Mouse (Mus musculus): ENCODE measurements at regions not wholly inside any gene's neighbourhood (a gene's known extent, or its start where the extent isn't known, plus 50 kb on each side); places are given as distances from the start of the nearest gene placed in this dataset.

DNA sequence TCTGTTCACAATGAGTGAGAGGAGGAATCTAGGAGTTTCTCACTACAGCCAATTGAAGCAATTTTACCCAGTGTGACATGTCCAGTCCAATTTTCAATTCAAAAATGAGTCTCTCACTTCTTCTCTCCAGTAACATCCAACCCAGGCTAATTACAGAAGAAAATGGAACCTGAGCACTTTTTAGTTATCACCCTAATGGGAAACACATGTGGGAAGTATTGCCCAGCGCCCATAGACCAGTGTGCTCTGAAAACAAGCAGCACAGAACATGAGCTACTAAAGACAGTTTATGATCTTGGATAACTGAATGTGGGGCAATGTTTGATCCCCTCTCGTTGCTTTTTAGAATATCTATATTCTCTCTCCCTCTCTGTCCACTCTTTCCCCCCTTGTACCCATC lies 70.5 kb upstream of the Efemp1 start:
- no peak overlapping the region for H3K9ac ChIP-seq (ENCODE audit: low read depth, low read length)
- H3K4me1 ChIP-seq (ENCODE audit: control insufficient read depth, insufficient read depth, low read length), result no peaks in the 10 kb centered on the region
- H3K27me3 ChIP-seq (ENCODE audit: control insufficient read depth, insufficient read depth, low read depth, low read length), result no peaks in the 10 kb centered on the region
- no peak for ATAC-seq
- no peak overlapping the region for H3K27ac ChIP-seq (ENCODE audit: low read length)
- no peaks in the 10 kb centered on the region for H3K9me3 ChIP-seq (replicated peaks; ENCODE audit: control insufficient read depth, low read length, poor library complexity, severe bottlenecking)
- no peak overlapping the region for H3K4me2 ChIP-seq (ENCODE audit: low read length)
- 73% methylated on average over 2 of the region's 2 CpGs for WGBS
- no peak overlapping the region for H3K4me3 ChIP-seq (ENCODE audit: low read depth, low read length)
- H3K36me3 ChIP-seq (ENCODE audit: control insufficient read depth, insufficient read depth, low read length), result no peaks in the 10 kb centered on the region

GRCm38 (mm10) chr11:28770831-28771230 lies 82.2 kb upstream of the Efemp1 start:
- Histone ChIP-seq H3K9me3 (replicated peaks; ENCODE audit: control insufficient read depth, low read length, poor library complexity, severe bottlenecking) (no peaks in the 10 kb centered on the region), H3K4me1 (ENCODE audit: control insufficient read depth, insufficient read depth, low read length) (no peaks in the 10 kb centered on the region), H3K4me2 (ENCODE audit: low read length) (no peak overlapping the region), H3K36me3 (ENCODE audit: control insufficient read depth, insufficient read depth, low read length) (no peaks in the 10 kb centered on the region), H3K4me3 (ENCODE audit: low read depth, low read length) (no peak overlapping the region), H3K27me3 (ENCODE audit: control insufficient read depth, insufficient read depth, low read depth, low read length) (no peaks in the 10 kb centered on the region), H3K9ac (ENCODE audit: low read depth, low read length) (no peak overlapping the region), H3K27ac (ENCODE audit: low read length) (no peak overlapping the region)
- ATAC-seq, result no peak
- WGBS, result 73% methylated on average over 1 of the region's 1 CpGs

DNA sequence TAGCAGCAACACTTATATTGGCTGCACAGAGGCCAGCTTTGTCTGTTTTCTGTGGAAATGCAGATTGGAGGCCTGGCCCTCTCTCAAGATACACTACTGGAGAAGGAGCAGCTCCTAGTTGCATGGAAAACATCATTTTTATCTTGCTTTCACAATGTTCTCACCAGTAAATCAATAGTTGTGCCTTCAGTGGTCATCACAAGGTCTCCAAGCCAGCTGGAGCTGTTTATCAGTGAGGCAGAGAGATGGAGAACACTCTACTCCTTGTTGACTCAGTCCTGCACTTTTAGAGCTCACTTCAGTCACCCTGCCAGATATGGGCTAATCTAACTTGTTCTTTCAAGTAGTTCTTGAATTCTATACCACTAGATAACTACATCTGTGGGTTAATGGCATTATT lies 92.3 kb upstream of the Efemp1 start:
- Histone ChIP-seq H3K36me3 (ENCODE audit: control insufficient read depth, insufficient read depth, low read length) (no peaks in the 10 kb centered on the region), H3K4me3 (ENCODE audit: low read depth, low read length) (no peak overlapping the region), H3K4me2 (ENCODE audit: low read length) (no peak overlapping the region), H3K27me3 (ENCODE audit: control insufficient read depth, insufficient read depth, low read depth, low read length) (no peaks in the 10 kb centered on the region), H3K27ac (ENCODE audit: low read length) (no peak overlapping the region), H3K9me3 (replicated peaks; ENCODE audit: control insufficient read depth, low read length, poor library complexity, severe bottlenecking) (no peaks in the 10 kb centered on the region), H3K4me1 (ENCODE audit: control insufficient read depth, insufficient read depth, low read length) (no peaks in the 10 kb centered on the region), H3K9ac (ENCODE audit: low read depth, low read length) (no peak overlapping the region)
- no peak for ATAC-seq

DNA sequence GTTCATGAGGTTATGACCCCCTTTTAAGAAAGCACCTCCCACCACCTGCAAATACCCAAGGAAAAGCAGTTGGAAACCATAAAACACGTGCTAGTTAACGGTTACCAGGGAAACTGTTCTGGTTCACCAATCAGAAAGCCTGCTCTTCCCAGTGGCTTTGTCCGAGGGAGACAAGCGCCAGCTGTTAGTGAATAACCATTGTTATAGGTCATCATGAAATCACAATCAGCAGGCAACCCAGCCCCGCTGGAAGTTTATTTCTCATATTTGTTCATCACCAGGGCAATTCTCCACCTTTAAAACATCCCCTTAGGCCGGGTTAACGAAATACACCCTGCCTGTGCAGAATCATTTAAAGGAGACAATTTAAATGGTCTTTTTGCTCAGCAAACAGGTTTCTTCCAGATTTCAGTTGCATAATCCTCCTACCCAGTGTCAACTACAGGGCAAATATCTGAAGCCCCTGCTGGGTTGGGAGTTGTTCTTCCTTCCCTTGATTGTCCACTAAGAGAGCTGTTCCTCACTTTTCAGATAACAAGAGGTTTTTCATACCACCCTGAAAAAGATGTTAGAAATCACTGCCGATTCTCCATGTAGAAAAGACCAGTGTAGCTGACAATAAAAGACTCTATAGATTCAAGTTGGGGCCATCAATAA lies 117.9 kb upstream of the Efemp1 start:
- peak; percentile 97 for ATAC-seq
- Histone ChIP-seq H3K4me1 (ENCODE audit: control insufficient read depth, insufficient read depth, low read length) (peaks cover 13% of the 10 kb centered on the region), H3K27ac (ENCODE audit: low read length) (peak overlapping the region; percentile 85), H3K27me3 (ENCODE audit: control insufficient read depth, insufficient read depth, low read depth, low read length) (no peaks in the 10 kb centered on the region), H3K9ac (ENCODE audit: low read depth, low read length) (0 out of 2 replicates have a peak overlapping the region, but pooled peaks have one; percentile 11), H3K9me3 (replicated peaks; ENCODE audit: control insufficient read depth, low read length, poor library complexity, severe bottlenecking) (no peaks in the 10 kb centered on the region), H3K36me3 (ENCODE audit: control insufficient read depth, insufficient read depth, low read length) (no peaks in the 10 kb centered on the region), H3K4me3 (ENCODE audit: low read depth, low read length) (peak overlapping the region; percentile 25), H3K4me2 (ENCODE audit: low read length) (peak overlapping the region; percentile 55)
- 2% methylated on average over 8 of the region's 8 CpGs for WGBS

- Histone ChIP-seq H3K4me3 (ENCODE audit: low read depth, low read length) (no peak overlapping the region), H3K9me3 (replicated peaks; ENCODE audit: control insufficient read depth, low read length, poor library complexity, severe bottlenecking) (no peaks in the 10 kb centered on the region), H3K4me1 (ENCODE audit: control insufficient read depth, insufficient read depth, low read length) (peaks cover 13% of the 10 kb centered on the region), H3K9ac (ENCODE audit: low read depth, low read length) (no peak overlapping the region), H3K36me3 (ENCODE audit: control insufficient read depth, insufficient read depth, low read length) (no peaks in the 10 kb centered on the region), H3K27ac (ENCODE audit: low read length) (peak overlapping the region; percentile 85), H3K4me2 (ENCODE audit: low read length) (peak overlapping the region; percentile 55), H3K27me3 (ENCODE audit: control insufficient read depth, insufficient read depth, low read depth, low read length) (no peaks in the 10 kb centered on the region)
- WGBS, result 9% methylated on average over 1 of the region's 1 CpGs
- 0 out of 2 replicates have a peak, but pooled peaks have one; percentile 57 for ATAC-seq
Measured at GRCm38 (mm10) chr11:28734581-28734931, 118.4 kb upstream of the Efemp1 start.

DNA sequence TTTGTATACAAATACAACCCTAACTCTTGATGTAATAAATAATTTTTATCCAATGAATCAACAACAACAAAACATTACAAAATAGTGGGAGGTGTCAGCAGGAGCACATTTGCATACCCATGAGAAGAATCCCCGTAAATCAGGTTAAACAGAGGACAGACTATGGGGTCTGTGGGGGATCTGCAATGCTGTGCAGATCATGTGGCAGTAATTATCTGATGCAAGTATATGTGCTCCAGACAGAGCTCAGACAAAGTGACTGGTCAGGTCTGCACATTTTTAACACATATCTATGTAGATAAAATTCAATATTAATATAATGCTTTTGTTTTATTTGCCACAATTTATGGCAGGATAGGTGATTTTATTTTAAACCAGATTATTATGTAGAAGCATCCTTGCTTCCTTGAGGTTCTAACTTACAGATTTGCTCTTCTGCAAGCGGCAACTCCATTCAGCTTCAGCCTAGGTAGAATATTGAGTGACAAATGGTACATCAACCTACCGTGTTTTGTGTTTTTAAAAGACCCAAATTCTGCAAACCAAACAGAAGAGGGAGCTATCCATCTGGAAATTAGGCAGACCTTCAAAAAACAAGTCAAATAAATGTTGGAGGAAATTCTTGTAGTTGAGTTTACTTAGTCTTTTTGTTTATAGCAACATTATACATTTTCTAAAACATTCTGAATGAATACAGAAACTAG lies 119.0 kb upstream of the Efemp1 start:
- H3K27ac ChIP-seq (ENCODE audit: low read length), result 0 out of 2 replicates have a peak overlapping the region, but pooled peaks have one; percentile 41
- no peaks in the 10 kb centered on the region for H3K9me3 ChIP-seq (replicated peaks; ENCODE audit: control insufficient read depth, low read length, poor library complexity, severe bottlenecking)
- 33% methylated on average over 3 of the region's 3 CpGs for WGBS
- ATAC-seq, result peak; percentile 40; the same call in 1 of the 2 replicates
- H3K9ac ChIP-seq (ENCODE audit: low read depth, low read length), result no peak overlapping the region
- H3K27me3 ChIP-seq (ENCODE audit: control insufficient read depth, insufficient read depth, low read depth, low read length), result no peaks in the 10 kb centered on the region
- H3K4me1 ChIP-seq (ENCODE audit: control insufficient read depth, insufficient read depth, low read length), result peaks cover 13% of the 10 kb centered on the region
- no peaks in the 10 kb centered on the region for H3K36me3 ChIP-seq (ENCODE audit: control insufficient read depth, insufficient read depth, low read length)
- H3K4me3 ChIP-seq (ENCODE audit: low read depth, low read length), result no peak overlapping the region
- no peak overlapping the region for H3K4me2 ChIP-seq (ENCODE audit: low read length)

DNA sequence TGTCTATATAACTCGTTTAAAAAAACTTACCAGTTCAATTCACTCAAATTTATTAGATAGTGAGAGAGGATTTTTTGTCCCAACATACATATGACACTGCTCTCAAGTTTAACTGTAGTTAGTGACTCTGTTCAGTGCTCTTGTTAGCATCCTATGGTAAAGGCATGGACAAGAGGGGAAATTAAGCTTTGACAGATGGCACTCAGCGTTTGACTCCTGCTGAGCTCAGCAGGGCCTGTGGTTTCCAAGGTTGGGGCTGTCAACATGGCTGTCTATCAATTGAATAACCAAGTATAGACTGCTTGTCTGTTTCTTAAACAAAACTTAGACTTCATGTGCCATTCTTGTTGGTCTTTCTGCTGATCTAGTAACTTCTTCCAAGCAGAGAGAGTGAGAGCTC lies 122.9 kb upstream of the Efemp1 start:
- Histone ChIP-seq H3K27ac (ENCODE audit: low read length) (no peak overlapping the region), H3K36me3 (ENCODE audit: control insufficient read depth, insufficient read depth, low read length) (no peaks in the 10 kb centered on the region), H3K27me3 (ENCODE audit: control insufficient read depth, insufficient read depth, low read depth, low read length) (no peaks in the 10 kb centered on the region), H3K4me1 (ENCODE audit: control insufficient read depth, insufficient read depth, low read length) (peaks cover 9% of the 10 kb centered on the region), H3K9me3 (replicated peaks; ENCODE audit: control insufficient read depth, low read length, poor library complexity, severe bottlenecking) (no peaks in the 10 kb centered on the region), H3K9ac (ENCODE audit: low read depth, low read length) (no peak overlapping the region), H3K4me2 (ENCODE audit: low read length) (no peak overlapping the region), H3K4me3 (ENCODE audit: low read depth, low read length) (no peak overlapping the region)
- ATAC-seq, result no peak
- WGBS, result 59% methylated on average over 2 of the region's 2 CpGs

GRCm38 (mm10) chr11:28709511-28709910 lies 125.4 kb upstream of the Ccdc85a start:
- H3K4me1 ChIP-seq (ENCODE audit: control insufficient read depth, insufficient read depth, low read length), result no peaks in the 10 kb centered on the region
- H3K9me3 ChIP-seq (replicated peaks; ENCODE audit: control insufficient read depth, low read length, poor library complexity, severe bottlenecking), result no peaks in the 10 kb centered on the region
- H3K4me3 ChIP-seq (ENCODE audit: low read depth, low read length), result no peak overlapping the region
- WGBS, result 71% methylated on average over 3 of the region's 3 CpGs
- H3K9ac ChIP-seq (ENCODE audit: low read depth, low read length), result no peak overlapping the region
- H3K27me3 ChIP-seq (ENCODE audit: control insufficient read depth, insufficient read depth, low read depth, low read length), result no peaks in the 10 kb centered on the region
- no peak for ATAC-seq
- no peak overlapping the region for H3K4me2 ChIP-seq (ENCODE audit: low read length)
- H3K36me3 ChIP-seq (ENCODE audit: control insufficient read depth, insufficient read depth, low read length), result no peaks in the 10 kb centered on the region
- no peak overlapping the region for H3K27ac ChIP-seq (ENCODE audit: low read length)

DNA sequence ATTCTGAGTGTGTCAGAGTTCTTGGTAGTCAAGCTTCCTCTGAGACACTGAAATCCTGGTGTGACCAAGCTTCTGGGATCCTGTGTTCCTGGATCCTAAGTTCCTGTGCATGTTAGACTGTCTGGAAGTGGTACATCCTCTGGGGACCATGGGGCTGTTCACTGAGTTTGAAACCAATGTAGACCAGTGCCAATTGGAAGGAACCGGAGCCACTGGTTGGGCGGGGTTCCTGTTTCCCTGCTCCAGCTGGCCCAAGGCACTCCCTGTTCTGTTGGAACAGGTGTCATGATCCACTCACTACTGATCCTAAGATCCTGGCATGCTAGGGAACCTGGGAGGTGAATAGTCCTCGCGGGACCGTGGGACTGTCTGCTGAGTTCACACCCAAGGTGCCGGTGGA lies 124.3 kb upstream of the Ccdc85a start:
- H3K4me3 ChIP-seq (ENCODE audit: low read depth, low read length), result no peak overlapping the region
- H3K9me3 ChIP-seq (replicated peaks; ENCODE audit: control insufficient read depth, low read length, poor library complexity, severe bottlenecking), result no peaks in the 10 kb centered on the region
- H3K4me1 ChIP-seq (ENCODE audit: control insufficient read depth, insufficient read depth, low read length), result no peaks in the 10 kb centered on the region
- no peaks in the 10 kb centered on the region for H3K36me3 ChIP-seq (ENCODE audit: control insufficient read depth, insufficient read depth, low read length)
- no peaks in the 10 kb centered on the region for H3K27me3 ChIP-seq (ENCODE audit: control insufficient read depth, insufficient read depth, low read depth, low read length)
- 97% methylated on average over 6 of the region's 6 CpGs for WGBS
- H3K27ac ChIP-seq (ENCODE audit: low read length), result no peak overlapping the region
- ATAC-seq, result no peak
- H3K4me2 ChIP-seq (ENCODE audit: low read length), result no peak overlapping the region
- no peak overlapping the region for H3K9ac ChIP-seq (ENCODE audit: low read depth, low read length)
